Mouse (Mus musculus) limb, embryonic 13.5 days (tissue): ENCODE results near the gene Igf2bp1. TPM values are rescaled to one million over a fixed set of nuclear protein-coding genes. Genes with fewer than 3 reads are reported as not detected.

Experiments used
- ATAC-seq: fragments of 200-750 bp; cut with Nextera tagmentation; 2 replicates; pipeline ENCODE4 v1.8.0; 2017; ENCODE audit warnings: low read depth, moderate number of reproducible peaks, moderate TSS enrichment; ENCODE audit not compliant: low FRiP score
- H3K27ac ChIP-seq: fragments of 300-500 bp; sonication (generic); 2 replicates; pipeline ENCODE4 v1.5.1; 2015; ENCODE audit warnings: inconsistent platforms, mild to moderate bottlenecking, moderate library complexity
- H3K27me3 ChIP-seq: fragments of 300-500 bp; sonication (generic); 2 replicates; pipeline ENCODE4 v1.6.1; 2015; ENCODE audit warnings: mild to moderate bottlenecking, inconsistent platforms
- H3K36me3 ChIP-seq: fragments of 300-500 bp; sonication (generic); 2 replicates; pipeline ENCODE4 v1.6.1; 2015; ENCODE audit warnings: inconsistent platforms, mild to moderate bottlenecking, moderate library complexity
- H3K4me1 ChIP-seq: fragments of 300-500 bp; sonication (generic); 2 replicates; pipeline ENCODE4 v1.6.1; 2015; ENCODE audit warnings: inconsistent platforms
- H3K4me2 ChIP-seq: fragments of 300-500 bp; sonication (generic); replicated peaks from 2 replicates; pipeline ENCODE4 v1.6.1; 2015; ENCODE audit warnings: inconsistent platforms, mild to moderate bottlenecking, moderate library complexity
- H3K4me3 ChIP-seq: fragments of 300-500 bp; sonication (generic); 2 replicates; pipeline ENCODE4 v1.5.1; 2015; ENCODE audit warnings: moderate library complexity, mild to moderate bottlenecking, inconsistent platforms
- H3K9ac ChIP-seq: fragments of 300-500 bp; sonication (generic); 2 replicates; pipeline ENCODE4 v1.6.1; 2015; ENCODE audit warnings: mild to moderate bottlenecking, inconsistent platforms
- H3K9me3 ChIP-seq: fragments of 300-500 bp; sonication (generic); 2 replicates; pipeline ENCODE4 v1.6.1; 2016; ENCODE audit warnings: inconsistent platforms
- WGBS: fragments of 180-500 bp; shearing (Covaris S2); methylation state at CpG from one replicate; pipeline ENCODE4 v1.1.7; 2015; 5-methylcytosine and 5-hydroxymethylcytosine counted together
- microRNA-seq: library from miRNA; unstranded; fragments of <30 nt; microRNA quantifications from one replicate; pipeline ENCODE4, GENCODE M21; 2016
- polyA plus RNA-seq: library from polyadenylated mRNA; unstranded; fragments of >200 nt; fragmentation: Nextera tagmentation; extraction: Ambion mirVana; gene quantifications from 2 replicates; pipeline ENCODE4 v1.2.1, GENCODE M21; 2015

Gene Igf2bp1
- polyA plus RNA-seq, 1 experiment from 2014 or later, result 85.7 TPM

GRCm38 (mm10) chr11:95911579-95911978 lies 94.2 kb downstream of the Igf2bp1 start:
- no peak for ATAC-seq
- Histone ChIP-seq H3K36me3 (no peaks in the 10 kb centered on the region), H3K4me3 (no peak overlapping the region), H3K4me1 (peaks cover 18% of the 10 kb centered on the region), H3K27ac (no peak overlapping the region), H3K9ac (no peak overlapping the region), H3K4me2 (no peak overlapping the region), H3K27me3 (peaks cover 73% of the 10 kb centered on the region), H3K9me3 (no peaks in the 10 kb centered on the region)
- WGBS, result 12% methylated on average over 7 of the region's 7 CpGs

GRCm38 (mm10) chr11:95907805-95908524 lies 97.8 kb downstream of the Igf2bp1 start:
- WGBS, result 77% methylated on average over 5 of the region's 5 CpGs
- no peaks in the 10 kb centered on the region for H3K9me3 ChIP-seq
- ATAC-seq, result no peak
- no peaks in the 10 kb centered on the region for H3K36me3 ChIP-seq
- peaks cover 38% of the 10 kb centered on the region for H3K27me3 ChIP-seq
- no peak overlapping the region for H3K4me3 ChIP-seq
- no peak overlapping the region for H3K4me2 ChIP-seq
- H3K27ac ChIP-seq, result no peak overlapping the region
- H3K9ac ChIP-seq, result no peak overlapping the region
- no peaks in the 10 kb centered on the region for H3K4me1 ChIP-seq

Small RNA genes within 50 kb of the gene (microRNA-seq; reads per million reads assigned to microRNA genes)
- 0.70 reads per million for gene Mir3063

Other genes with a start within 250 kb of the Igf2bp1 start
- 0.26 and 0.89 TPM in 2 replicates for gene Phospho1, start 181.4 kb downstream of the Igf2bp1 start, polyA plus RNA-seq
- gene Gngt2, start 168.7 kb downstream of the Igf2bp1 start, polyA plus RNA-seq, result 11.2 and 12.0 TPM in 2 replicates
- gene Abi3, start 163.5 kb downstream of the Igf2bp1 start, polyA plus RNA-seq, result 5.4 and 5.5 TPM in 2 replicates
- 0.19 TPM in 1 of 2 replicates, not detected in the other for gene B4galnt2, start 91.0 kb downstream of the Igf2bp1 start, polyA plus RNA-seq
- gene Gip, start 18.6 kb upstream of the Igf2bp1 start, polyA plus RNA-seq, result not detected in 2 replicates
- gene Snf8, start 28.9 kb upstream of the Igf2bp1 start, polyA plus RNA-seq, result 95.0 and 98.4 TPM in 2 replicates
- 39.2 and 41.4 TPM in 2 replicates for gene Ube2z, start 59.4 kb upstream of the Igf2bp1 start, polyA plus RNA-seq
- 424 and 500 TPM in 2 replicates for gene Atp5g1, start 69.7 kb upstream of the Igf2bp1 start, polyA plus RNA-seq
- not detected in 2 replicates for gene Calcoco2, start 106.0 kb upstream of the Igf2bp1 start, polyA plus RNA-seq
- gene Ttll6, start 127.8 kb upstream of the Igf2bp1 start, polyA plus RNA-seq, result not detected in 2 replicates
- gene Hoxb13, start 188.4 kb upstream of the Igf2bp1 start, polyA plus RNA-seq, result not detected in 2 replicates